Mouse (Mus musculus): ENCODE measurements around the gene Cbarp. TPM values are rescaled to one million over a fixed set of nuclear protein-coding genes. Genes with fewer than 3 reads are reported as not detected.

Cbarp gene
- total RNA-seq, 1 experiment from 2014 or later, result 0.29 TPM

GRCm38 (mm10) chr10:80136952-80137625 lies 3.5 kb downstream of the Cbarp start:
- no peak for ATAC-seq (replicated peaks; ENCODE audit: insufficient number of reproducible peaks, low FRiP score, low TSS enrichment, poor library complexity, severe bottlenecking)

GRCm38 (mm10) chr10:80136179-80136951 lies 4.3 kb downstream of the Cbarp start:
- no peak for ATAC-seq (replicated peaks; ENCODE audit: insufficient number of reproducible peaks, low FRiP score, low TSS enrichment, poor library complexity, severe bottlenecking)

- ATAC-seq (replicated peaks; ENCODE audit: insufficient number of reproducible peaks, low FRiP score, low TSS enrichment, poor library complexity, severe bottlenecking), result no peak
Measured at GRCm38 (mm10) chr10:80135641-80136040, 5.0 kb downstream of the Cbarp start.

GRCm38 (mm10) chr10:80135161-80135560 lies 5.5 kb downstream of the Cbarp start:
- no peak for ATAC-seq (replicated peaks; ENCODE audit: insufficient number of reproducible peaks, low FRiP score, low TSS enrichment, poor library complexity, severe bottlenecking)

- ATAC-seq (replicated peaks; ENCODE audit: insufficient number of reproducible peaks, low FRiP score, low TSS enrichment, poor library complexity, severe bottlenecking), result no peak
Measured at GRCm38 (mm10) chr10:80134421-80134820, 6.2 kb downstream of the Cbarp start.

- peak; percentile 42 for ATAC-seq (replicated peaks; ENCODE audit: insufficient number of reproducible peaks, low FRiP score, low TSS enrichment, poor library complexity, severe bottlenecking)
Measured at GRCm38 (mm10) chr10:80133226-80133849, 7.3 kb downstream of the Cbarp start.

GRCm38 (mm10) chr10:80131952-80132350 lies 8.7 kb downstream of the Cbarp start:
- no peak for ATAC-seq (replicated peaks; ENCODE audit: insufficient number of reproducible peaks, low FRiP score, low TSS enrichment, poor library complexity, severe bottlenecking)

- ATAC-seq (replicated peaks; ENCODE audit: insufficient number of reproducible peaks, low FRiP score, low TSS enrichment, poor library complexity, severe bottlenecking), result no peak
Measured at GRCm38 (mm10) chr10:80131316-80131951, 9.2 kb downstream of the Cbarp start.

GRCm38 (mm10) chr10:80130403-80131031 lies 10.1 kb downstream of the Cbarp start:
- no peak for ATAC-seq (replicated peaks; ENCODE audit: insufficient number of reproducible peaks, low FRiP score, low TSS enrichment, poor library complexity, severe bottlenecking)

- ATAC-seq (replicated peaks; ENCODE audit: insufficient number of reproducible peaks, low FRiP score, low TSS enrichment, poor library complexity, severe bottlenecking), result no peak
Measured at GRCm38 (mm10) chr10:80129846-80130245, 10.8 kb downstream of the Cbarp start.

- ATAC-seq (replicated peaks; ENCODE audit: insufficient number of reproducible peaks, low FRiP score, low TSS enrichment, poor library complexity, severe bottlenecking), result no peak
Measured at GRCm38 (mm10) chr10:80127920-80128319, 12.7 kb downstream of the Cbarp start.

- ATAC-seq (replicated peaks; ENCODE audit: insufficient number of reproducible peaks, low FRiP score, low TSS enrichment, poor library complexity, severe bottlenecking), result no peak
Measured at GRCm38 (mm10) chr10:80123932-80124562, 16.6 kb downstream of the Cbarp start.

- no peak for ATAC-seq (replicated peaks; ENCODE audit: insufficient number of reproducible peaks, low FRiP score, low TSS enrichment, poor library complexity, severe bottlenecking)
Measured at GRCm38 (mm10) chr10:80121639-80122038, 19.0 kb downstream of the Cbarp start.

GRCm38 (mm10) chr10:80120146-80120545 lies 20.5 kb downstream of the Cbarp start:
- no peak for ATAC-seq (replicated peaks; ENCODE audit: insufficient number of reproducible peaks, low FRiP score, low TSS enrichment, poor library complexity, severe bottlenecking)

GRCm38 (mm10) chr10:80118552-80118951 lies 22.1 kb downstream of the Cbarp start:
- ATAC-seq (replicated peaks; ENCODE audit: insufficient number of reproducible peaks, low FRiP score, low TSS enrichment, poor library complexity, severe bottlenecking), result no peak

GRCm38 (mm10) chr10:80117736-80118135 lies 22.9 kb downstream of the Cbarp start:
- no peak for ATAC-seq (replicated peaks; ENCODE audit: insufficient number of reproducible peaks, low FRiP score, low TSS enrichment, poor library complexity, severe bottlenecking)

- ATAC-seq (replicated peaks; ENCODE audit: insufficient number of reproducible peaks, low FRiP score, low TSS enrichment, poor library complexity, severe bottlenecking), result no peak
Measured at GRCm38 (mm10) chr10:80116927-80117691, 23.5 kb downstream of the Cbarp start.

GRCm38 (mm10) chr10:80116563-80116926 lies 24.1 kb downstream of the Cbarp start:
- no peak for ATAC-seq (replicated peaks; ENCODE audit: insufficient number of reproducible peaks, low FRiP score, low TSS enrichment, poor library complexity, severe bottlenecking)
